Mouse (Mus musculus) midbrain, embryonic 16.5 days (tissue): ENCODE data around the gene Slc44a3. TPM values are rescaled to one million over a fixed set of nuclear protein-coding genes. Genes with fewer than 3 reads are reported as not detected.

ENCODE experiments used
- ATAC-seq: fragments of 200-750 bp; cut with Nextera tagmentation; 2 replicates; pipeline ENCODE4 v1.8.0; 2017; ENCODE audit warnings: moderate TSS enrichment
- H3K27ac ChIP-seq: fragments of 300-500 bp; sonication (generic); 2 replicates; pipeline ENCODE4 v1.5.1; 2014; ENCODE audit warnings: mild to moderate bottlenecking, low read length, mixed read lengths
- H3K27me3 ChIP-seq: fragments of 300-500 bp; sonication (generic); 2 replicates; pipeline ENCODE4 v1.6.1; 2014; ENCODE audit warnings: low read depth, low read length, mixed read lengths; ENCODE audit not compliant: control insufficient read depth, insufficient read depth
- H3K36me3 ChIP-seq: fragments of 300-500 bp; sonication (generic); 2 replicates; pipeline ENCODE4 v1.6.1; 2014; ENCODE audit warnings: mild to moderate bottlenecking, low read length, moderate library complexity, mixed read lengths; ENCODE audit not compliant: control insufficient read depth, insufficient read depth
- H3K4me1 ChIP-seq: fragments of 300-500 bp; sonication (generic); 2 replicates; pipeline ENCODE4 v1.6.1; 2014; ENCODE audit warnings: mild to moderate bottlenecking, low read length, mixed read lengths; ENCODE audit not compliant: control insufficient read depth, insufficient read depth
- H3K4me2 ChIP-seq: fragments of 300-500 bp; sonication (generic); 2 replicates; pipeline ENCODE4 v1.6.1; 2014; ENCODE audit warnings: mild to moderate bottlenecking, low read length, mixed read lengths
- H3K4me3 ChIP-seq: fragments of 300-500 bp; sonication (generic); 2 replicates; pipeline ENCODE4 v1.5.1; 2014; ENCODE audit warnings: low read depth, mild to moderate bottlenecking, low read length, moderate library complexity, mixed read lengths
- H3K9ac ChIP-seq: fragments of 300-500 bp; sonication (generic); 2 replicates; pipeline ENCODE4 v1.6.1; 2014; ENCODE audit warnings: low read depth, low read length, mixed read lengths
- H3K9me3 ChIP-seq: fragments of 300-500 bp; sonication (generic); replicated peaks from 2 replicates; pipeline ENCODE4 v1.6.1; 2014; ENCODE audit warnings: mild to moderate bottlenecking, low read length, mixed read lengths; ENCODE audit not compliant: control insufficient read depth, poor library complexity, severe bottlenecking
- WGBS: fragments of 180-500 bp; shearing (Covaris S2); extraction: QIAGEN DNeasy Blood & Tissue Kit; methylation state at CpG from one replicate; pipeline ENCODE4 v1.1.7; 2014; 5-methylcytosine and 5-hydroxymethylcytosine counted together
- polyA plus RNA-seq: library from polyadenylated mRNA; unstranded; fragments of >200 nt; fragmentation: Nextera tagmentation; extraction: Ambion mirVana; gene quantifications from 2 replicates; pipeline ENCODE4 v1.2.1, GENCODE M21; 2015

The Slc44a3 gene
- polyA plus RNA-seq, 1 experiment from 2014 or later = 1.4 TPM

- Histone ChIP-seq H3K27ac (no peak overlapping the region), H3K27me3 (no peaks in the 10 kb centered on the region), H3K4me1 (0 out of 2 replicates have a peak, but pooled peaks cover 3% of the 10 kb centered on the region), H3K9ac (no peak overlapping the region), H3K4me2 (no peak overlapping the region), H3K4me3 (no peak overlapping the region), H3K9me3 (no peaks in the 10 kb centered on the region), H3K36me3 (no peaks in the 10 kb centered on the region)
- no peak for ATAC-seq
- 84% methylated on average over 8 of the region's 8 CpGs for WGBS
Observed at GRCm38 (mm10) chr3:121422405-121422804, 109.8 kb downstream of the Slc44a3 start.

GRCm38 (mm10) chr3:121418850-121419435 lies 113.3 kb downstream of the Slc44a3 start:
- H3K4me1 ChIP-seq = no peaks in the 10 kb centered on the region
- H3K27me3 ChIP-seq = no peaks in the 10 kb centered on the region
- no peaks in the 10 kb centered on the region for H3K9me3 ChIP-seq
- no peak for ATAC-seq
- H3K4me3 ChIP-seq = no peak overlapping the region
- H3K36me3 ChIP-seq = no peaks in the 10 kb centered on the region
- H3K4me2 ChIP-seq = no peak overlapping the region
- WGBS = 83% methylated on average over 9 of the region's 9 CpGs
- no peak overlapping the region for H3K9ac ChIP-seq
- H3K27ac ChIP-seq = no peak overlapping the region

- ATAC-seq = no peak
- Histone ChIP-seq H3K4me1 (no peaks in the 10 kb centered on the region), H3K27me3 (no peaks in the 10 kb centered on the region), H3K27ac (no peak overlapping the region), H3K4me2 (no peak overlapping the region), H3K9me3 (no peaks in the 10 kb centered on the region), H3K4me3 (no peak overlapping the region), H3K36me3 (no peaks in the 10 kb centered on the region), H3K9ac (no peak overlapping the region)
- 18% methylated on average over 6 of the region's 6 CpGs for WGBS
Observed at GRCm38 (mm10) chr3:121418251-121418601, 114.0 kb downstream of the Slc44a3 start.

- H3K27ac ChIP-seq = no peak overlapping the region
- no peak overlapping the region for H3K9ac ChIP-seq
- H3K4me2 ChIP-seq = no peak overlapping the region
- 36% methylated on average over 14 of the region's 14 CpGs for WGBS
- H3K36me3 ChIP-seq = no peaks in the 10 kb centered on the region
- H3K27me3 ChIP-seq = no peaks in the 10 kb centered on the region
- H3K4me3 ChIP-seq = no peak overlapping the region
- no peaks in the 10 kb centered on the region for H3K9me3 ChIP-seq
- no peak for ATAC-seq
- H3K4me1 ChIP-seq = no peaks in the 10 kb centered on the region
Observed at GRCm38 (mm10) chr3:121417379-121418250, 114.6 kb downstream of the Slc44a3 start.

- no peaks in the 10 kb centered on the region for H3K36me3 ChIP-seq
- H3K9ac ChIP-seq = no peak overlapping the region
- ATAC-seq = no peak
- no peak overlapping the region for H3K4me3 ChIP-seq
- no peaks in the 10 kb centered on the region for H3K9me3 ChIP-seq
- H3K4me2 ChIP-seq = no peak overlapping the region
- H3K4me1 ChIP-seq = no peaks in the 10 kb centered on the region
- no peak overlapping the region for H3K27ac ChIP-seq
- no peaks in the 10 kb centered on the region for H3K27me3 ChIP-seq
- 76% methylated on average over 5 of the region's 5 CpGs for WGBS
Observed at GRCm38 (mm10) chr3:121416171-121417154, 115.7 kb downstream of the Slc44a3 start.

- Histone ChIP-seq H3K36me3 (no peaks in the 10 kb centered on the region), H3K9me3 (no peaks in the 10 kb centered on the region), H3K4me1 (no peaks in the 10 kb centered on the region), H3K27ac (no peak overlapping the region), H3K4me2 (no peak overlapping the region), H3K9ac (no peak overlapping the region), H3K4me3 (no peak overlapping the region), H3K27me3 (no peaks in the 10 kb centered on the region)
- ATAC-seq = no peak
- 80% methylated on average over 6 of the region's 6 CpGs for WGBS
Observed at GRCm38 (mm10) chr3:121411450-121411849, 120.8 kb downstream of the Slc44a3 start.

Other genes starting within 250 kb of the Slc44a3 start
- 3.4 and 3.8 TPM in 2 replicates for gene Tmem56, start 249.3 kb downstream of the Slc44a3 start, polyA plus RNA-seq
- gene Alg14, start 240.6 kb downstream of the Slc44a3 start, polyA plus RNA-seq = 36.9 and 39.2 TPM in 2 replicates
- gene Cnn3, start 105.9 kb downstream of the Slc44a3 start, polyA plus RNA-seq = 311 and 357 TPM in 2 replicates
- not detected in 2 replicates for gene 4930432M17Rik, start 138.4 kb upstream of the Slc44a3 start, polyA plus RNA-seq
- 10.1 and 13.0 TPM in 2 replicates for gene F3, start 191.1 kb upstream of the Slc44a3 start, polyA plus RNA-seq